Mouse (Mus musculus) effector memory CD4-positive, alpha-beta T cell, adult 5 months (primary cell): ENCODE measurements around the gene 1190002N15Rik. TPM values are rescaled to one million over a fixed set of nuclear protein-coding genes. Genes with fewer than 3 reads are reported as not detected.

Experiments
- polyA plus RNA-seq: library from polyadenylated mRNA; unstranded; fragments of 100-300 nt; shearing (Covaris generic); gene quantifications from one replicate; pipeline ENCODE4 v1.2.1, GENCODE M21; 2017

The 1190002N15Rik gene
- polyA plus RNA-seq, result 54.1 TPM

GRCm38 (mm10) chr9:94537970-94538822 lies at the start of gene 1190002N15Rik:
Gene 1190002N15Rik, minus strand, starts transcription at chr9:94538081.

Other genes starting within 250 kb of the 1190002N15Rik start
- 111 TPM for gene Slc9a9, start 131.8 kb upstream of the 1190002N15Rik start, polyA plus RNA-seq